Mouse (Mus musculus): ENCODE results near the gene Gm48552. TPM values are rescaled to one million over a fixed set of nuclear protein-coding genes. Genes with fewer than 3 reads are reported as not detected.

Gene Gm48552
- polyA plus RNA-seq, 1 experiment from 2014 or later: 1.2 TPM

GRCm38 (mm10) chr10:81400371-81401204 is 11.8 kb downstream of the Gm48552 start:
- 59% methylated on average over 22 of the region's 22 CpGs for WGBS
- peak overlapping the region; percentile 2; the same call in 1 of the 2 replicates for H3K27ac ChIP-seq (ENCODE audit: poor library complexity, severe bottlenecking)
- H3K9me3 ChIP-seq (replicated peaks): no peaks in the 10 kb centered on the region
- H3K9ac ChIP-seq: peak overlapping the region; percentile 42; the same call in 1 of the 2 replicates
- no peak overlapping the region for H3K4me3 ChIP-seq
- no peak for ATAC-seq (ENCODE audit: insufficient number of reproducible peaks, low FRiP score)
- H3K4me2 ChIP-seq: no peak overlapping the region; the same call in 1 of the 2 replicates
- peaks cover 5% of the 10 kb centered on the region; the same call in 1 of the 2 replicates for H3K27me3 ChIP-seq (replicated peaks)
- peaks cover 48% of the 10 kb centered on the region for H3K4me1 ChIP-seq (replicated peaks)
- H3K36me3 ChIP-seq: peaks cover 69% of the 10 kb centered on the region

- H3K9me3 ChIP-seq (replicated peaks): no peaks in the 10 kb centered on the region
- H3K4me3 ChIP-seq: no peak overlapping the region
- peak overlapping the region; percentile 93 for H3K27ac ChIP-seq (ENCODE audit: poor library complexity, severe bottlenecking)
- H3K27me3 ChIP-seq (replicated peaks): peaks cover 5% of the 10 kb centered on the region; the same call in 1 of the 2 replicates
- H3K4me2 ChIP-seq: peak overlapping the region; percentile 53
- peaks cover 72% of the 10 kb centered on the region for H3K36me3 ChIP-seq
- no peak for ATAC-seq (ENCODE audit: insufficient number of reproducible peaks, low FRiP score)
- H3K4me1 ChIP-seq (replicated peaks): peaks cover 54% of the 10 kb centered on the region
- 0 out of 2 replicates have a peak overlapping the region, but pooled peaks have one; percentile 42 for H3K9ac ChIP-seq
- WGBS: 25% methylated on average over 10 of the region's 10 CpGs
Measured at GRCm38 (mm10) chr10:81401205-81401520, 12.4 kb downstream of the Gm48552 start.

- WGBS: 9% methylated on average over 18 of the region's 18 CpGs
Measured at GRCm38 (mm10) chr10:81401521-81402226, 12.9 kb downstream of the Gm48552 start.

GRCm38 (mm10) chr10:81402227-81402765 is 13.5 kb downstream of the Gm48552 start:
- H3K36me3 ChIP-seq: peaks cover 80% of the 10 kb centered on the region
- peak overlapping the region; percentile 93 for H3K27ac ChIP-seq (ENCODE audit: poor library complexity, severe bottlenecking)
- H3K4me3 ChIP-seq: peak overlapping the region; percentile 19; the same call in 1 of the 2 replicates
- H3K4me1 ChIP-seq (replicated peaks): peaks cover 65% of the 10 kb centered on the region
- H3K9me3 ChIP-seq (replicated peaks): no peaks in the 10 kb centered on the region
- H3K4me2 ChIP-seq: peak overlapping the region; percentile 53
- peaks cover 5% of the 10 kb centered on the region; the same call in 1 of the 2 replicates for H3K27me3 ChIP-seq (replicated peaks)
- H3K9ac ChIP-seq: peak overlapping the region; percentile 61
- no peak for ATAC-seq (ENCODE audit: insufficient number of reproducible peaks, low FRiP score)
- whole genome bisulfite sequencing: 23% methylated on average over 7 of the region's 7 CpGs

More at GRCm38 (mm10) chr10:81401521-81402226, 12.9 kb downstream of the Gm48552 start:
- peak overlapping the region; percentile 93 for H3K27ac ChIP-seq (ENCODE audit: poor library complexity, severe bottlenecking)
- H3K4me2 ChIP-seq: peak overlapping the region; percentile 53
- peaks cover 76% of the 10 kb centered on the region for H3K36me3 ChIP-seq
- no peaks in the 10 kb centered on the region for H3K9me3 ChIP-seq (replicated peaks)
- peak overlapping the region; percentile 19; the same call in 1 of the 2 replicates for H3K4me3 ChIP-seq
- H3K9ac ChIP-seq: peak overlapping the region; percentile 61
- H3K27me3 ChIP-seq (replicated peaks): peaks cover 5% of the 10 kb centered on the region; the same call in 1 of the 2 replicates
- H3K4me1 ChIP-seq (replicated peaks): peaks cover 59% of the 10 kb centered on the region
- peak; percentile 86 for ATAC-seq (ENCODE audit: insufficient number of reproducible peaks, low FRiP score)

GRCm38 (mm10) chr10:81403511-81403910 is 14.7 kb downstream of the Gm48552 start:
- no peak overlapping the region for H3K4me3 ChIP-seq
- H3K9me3 ChIP-seq (replicated peaks): no peaks in the 10 kb centered on the region
- H3K27me3 ChIP-seq (replicated peaks): peaks cover 5% of the 10 kb centered on the region; the same call in 1 of the 2 replicates
- peaks cover 75% of the 10 kb centered on the region for H3K36me3 ChIP-seq
- WGBS: 74% methylated on average over 10 of the region's 10 CpGs
- peak overlapping the region; percentile 93 for H3K27ac ChIP-seq (ENCODE audit: poor library complexity, severe bottlenecking)
- peak overlapping the region; percentile 61 for H3K9ac ChIP-seq
- ATAC-seq (ENCODE audit: insufficient number of reproducible peaks, low FRiP score): no peak
- no peak overlapping the region; the same call in 1 of the 2 replicates for H3K4me2 ChIP-seq
- peaks cover 77% of the 10 kb centered on the region for H3K4me1 ChIP-seq (replicated peaks)

GRCm38 (mm10) chr10:81404082-81404481 is 15.3 kb downstream of the Gm48552 start:
- Histone ChIP-seq H3K4me1 (replicated peaks) (peaks cover 83% of the 10 kb centered on the region), H3K4me2 (no peak overlapping the region), H3K9ac (no peak overlapping the region), H3K4me3 (no peak overlapping the region), H3K27ac (ENCODE audit: poor library complexity, severe bottlenecking) (no peak overlapping the region), H3K36me3 (peaks cover 74% of the 10 kb centered on the region), H3K27me3 (replicated peaks) (peaks cover 5% of the 10 kb centered on the region; the same call in 1 of the 2 replicates), H3K9me3 (replicated peaks) (no peaks in the 10 kb centered on the region)
- WGBS: 25% methylated on average over 9 of the region's 9 CpGs
- ATAC-seq (ENCODE audit: insufficient number of reproducible peaks, low FRiP score): no peak

- Histone ChIP-seq H3K27me3 (replicated peaks) (peaks cover 5% of the 10 kb centered on the region; the same call in 1 of the 2 replicates), H3K4me1 (replicated peaks) (peaks cover 90% of the 10 kb centered on the region), H3K4me2 (no peak overlapping the region), H3K4me3 (no peak overlapping the region), H3K27ac (ENCODE audit: poor library complexity, severe bottlenecking) (no peak overlapping the region; the same call in 1 of the 2 replicates), H3K36me3 (peaks cover 68% of the 10 kb centered on the region), H3K9me3 (replicated peaks) (no peaks in the 10 kb centered on the region), H3K9ac (no peak overlapping the region)
- ATAC-seq (ENCODE audit: insufficient number of reproducible peaks, low FRiP score): no peak
- 54% methylated on average over 18 of the region's 18 CpGs for WGBS
Measured at GRCm38 (mm10) chr10:81404720-81405119, 15.9 kb downstream of the Gm48552 start.

GRCm38 (mm10) chr10:81405588-81406201 is 16.9 kb downstream of the Gm48552 start:
- peak overlapping the region; percentile 76; the same call in 1 of the 2 replicates for H3K27ac ChIP-seq (ENCODE audit: poor library complexity, severe bottlenecking)
- WGBS: 40% methylated on average over 13 of the region's 13 CpGs
- H3K27me3 ChIP-seq (replicated peaks): 0 out of 2 replicates have a peak, but pooled peaks cover 5% of the 10 kb centered on the region
- peak overlapping the region; percentile 66 for H3K4me2 ChIP-seq
- no peak overlapping the region for H3K4me3 ChIP-seq
- H3K9ac ChIP-seq: no peak overlapping the region
- H3K36me3 ChIP-seq: peaks cover 58% of the 10 kb centered on the region
- peaks cover 95% of the 10 kb centered on the region for H3K4me1 ChIP-seq (replicated peaks)
- no peaks in the 10 kb centered on the region for H3K9me3 ChIP-seq (replicated peaks)
- no peak for ATAC-seq (ENCODE audit: insufficient number of reproducible peaks, low FRiP score)

- H3K36me3 ChIP-seq: peaks cover 57% of the 10 kb centered on the region
- peak overlapping the region; percentile 76 for H3K27ac ChIP-seq (ENCODE audit: poor library complexity, severe bottlenecking)
- no peak for ATAC-seq (ENCODE audit: insufficient number of reproducible peaks, low FRiP score)
- H3K27me3 ChIP-seq (replicated peaks): 0 out of 2 replicates have a peak, but pooled peaks cover 5% of the 10 kb centered on the region
- H3K4me2 ChIP-seq: peak overlapping the region; percentile 66
- WGBS: 21% methylated on average over 24 of the region's 24 CpGs
- peak overlapping the region; percentile 63 for H3K9ac ChIP-seq
- H3K4me3 ChIP-seq: peak overlapping the region; percentile 41
- H3K9me3 ChIP-seq (replicated peaks): no peaks in the 10 kb centered on the region
- H3K4me1 ChIP-seq (replicated peaks): peaks cover 96% of the 10 kb centered on the region
Measured at GRCm38 (mm10) chr10:81406504-81407440, 18.0 kb downstream of the Gm48552 start.

Data from heart, embryonic 12.5 days (tissue).